Mouse (Mus musculus): Measurements from ENCODE around the gene Kcnn4. TPM values are rescaled to one million over a fixed set of nuclear protein-coding genes. Genes with fewer than 3 reads are reported as not detected.

Gene Kcnn4
- polyA plus RNA-seq, 1 experiment from 2014 or later, result 1.9 TPM

DNA sequence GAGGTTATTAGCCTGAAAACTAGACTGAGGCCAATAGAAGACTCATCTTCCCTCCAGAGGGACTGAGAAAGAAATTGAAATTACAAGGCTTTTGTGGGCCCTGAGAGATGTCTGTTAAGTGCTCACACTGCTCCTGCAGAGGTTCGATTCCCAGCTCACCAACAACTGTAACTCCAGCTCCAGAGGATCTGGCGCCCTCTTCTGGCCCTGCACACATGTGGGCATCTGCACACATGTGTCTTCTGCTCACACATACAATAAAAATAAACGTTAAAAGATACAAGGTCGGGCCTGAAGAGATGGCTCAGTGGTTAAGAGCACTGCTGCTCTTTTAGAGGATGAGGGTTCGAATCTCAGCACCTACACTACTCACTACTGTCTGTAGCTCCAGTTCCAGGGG, 23.6 kb upstream of the Kcnn4 start:
- Histone ChIP-seq H3K4me1 (no peaks in the 10 kb centered on the region), H3K4me3 (no peak overlapping the region), H3K36me3 (no peaks in the 10 kb centered on the region), H3K27ac (no peak overlapping the region), H3K27me3 (no peaks in the 10 kb centered on the region), H3K9ac (no peak overlapping the region), H3K4me2 (no peak overlapping the region), H3K9me3 (no peaks in the 10 kb centered on the region)
- ATAC-seq (ENCODE audit: insufficient number of reproducible peaks, insufficient read depth, low FRiP score, low TSS enrichment, low read depth), result no peak
- 66% methylated on average over 5 of the region's 5 CpGs for WGBS

DNA sequence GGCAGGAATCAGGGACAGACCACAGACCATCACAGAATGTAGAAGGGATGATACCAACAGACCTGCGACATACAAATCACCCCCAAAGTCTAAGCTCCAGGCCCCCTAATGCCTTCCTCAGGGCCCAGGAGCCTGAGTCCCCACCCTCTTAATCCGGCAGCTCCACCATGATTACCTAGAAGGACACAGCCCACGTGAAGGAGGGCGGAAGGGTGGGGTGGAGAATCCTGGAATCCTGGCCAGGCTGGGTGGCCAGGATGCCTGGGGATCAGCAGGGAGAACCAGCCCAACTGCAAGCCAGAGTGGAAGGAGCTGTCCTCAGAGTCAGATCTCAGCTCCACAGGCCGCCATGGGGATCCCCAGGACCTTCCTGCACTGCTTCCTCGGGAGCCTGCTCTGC, 21.2 kb upstream of the Kcnn4 start, which contains the start of gene Lypd5:
Gene Lypd5, plus strand, starts transcription at position 301 of the 400 bp plus-strand sequence.
- Histone ChIP-seq H3K9ac (no peak within 1 kb of the TSS), H3K27me3 (peaks cover 9% of the 10 kb centered on the region; the same call in 1 of the 2 replicates), H3K4me1 (no peaks in the 10 kb centered on the region), H3K9me3 (no peaks in the 10 kb centered on the region), H3K36me3 (no peaks in the 10 kb centered on the region), H3K4me2 (no peak within 1 kb of the TSS), H3K27ac (no peak within 1 kb of the TSS), H3K4me3 (no peak within 1 kb of the TSS)
- no peak for ATAC-seq (ENCODE audit: insufficient number of reproducible peaks, insufficient read depth, low FRiP score, low TSS enrichment, low read depth)
- WGBS, result 43% methylated on average over 6 of the region's 6 CpGs

DNA sequence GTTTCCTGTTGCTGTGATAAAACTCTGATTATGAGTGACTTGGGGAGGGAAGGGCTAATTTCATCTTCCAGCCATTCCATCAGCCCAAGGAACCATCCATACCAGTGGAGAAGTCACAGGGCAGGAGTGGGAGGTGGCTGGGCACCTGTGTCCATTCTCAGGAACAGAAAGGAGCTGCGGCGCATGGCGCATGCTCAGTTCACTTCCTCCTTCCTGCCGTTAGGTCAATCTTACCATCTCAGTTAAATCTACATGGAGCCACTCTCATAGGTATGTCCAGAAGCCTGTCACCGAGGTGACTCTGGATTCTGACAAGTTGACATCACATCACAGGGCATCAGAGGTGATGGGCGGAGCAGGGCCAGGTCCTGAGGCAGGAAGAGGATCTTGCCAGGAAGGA, 14.4 kb upstream of the Kcnn4 start:
- H3K9ac ChIP-seq, result no peak overlapping the region
- no peak overlapping the region for H3K4me2 ChIP-seq
- no peaks in the 10 kb centered on the region for H3K36me3 ChIP-seq
- no peaks in the 10 kb centered on the region for H3K4me1 ChIP-seq
- no peak overlapping the region for H3K4me3 ChIP-seq
- no peak overlapping the region for H3K27ac ChIP-seq
- ATAC-seq (ENCODE audit: insufficient number of reproducible peaks, insufficient read depth, low FRiP score, low TSS enrichment, low read depth), result no peak
- 81% methylated on average over 6 of the region's 6 CpGs for WGBS
- peaks cover 9% of the 10 kb centered on the region; the same call in 1 of the 2 replicates for H3K27me3 ChIP-seq
- peaks cover 4% of the 10 kb centered on the region; the same call in 1 of the 2 replicates for H3K9me3 ChIP-seq

- 76% methylated on average over 10 of the region's 10 CpGs for WGBS
- no peak for ATAC-seq (ENCODE audit: insufficient number of reproducible peaks, insufficient read depth, low FRiP score, low TSS enrichment, low read depth)
These were observed 14.0 kb upstream of the Kcnn4 start for GRCm38 (mm10) chr7:24356081-24356480.

GRCm38 (mm10) chr7:24357899-24358298, 12.2 kb upstream of the Kcnn4 start:
- Histone ChIP-seq H3K27ac (no peak overlapping the region), H3K27me3 (0 out of 2 replicates have a peak, but pooled peaks cover 6% of the 10 kb centered on the region), H3K4me2 (no peak overlapping the region), H3K9me3 (peaks cover 4% of the 10 kb centered on the region; the same call in 1 of the 2 replicates), H3K36me3 (no peaks in the 10 kb centered on the region), H3K4me3 (no peak overlapping the region), H3K9ac (no peak overlapping the region), H3K4me1 (no peaks in the 10 kb centered on the region)
- ATAC-seq (ENCODE audit: insufficient number of reproducible peaks, insufficient read depth, low FRiP score, low TSS enrichment, low read depth), result no peak
- WGBS, result 48% methylated on average over 4 of the region's 4 CpGs

More at GRCm38 (mm10) chr7:24356081-24356480, 14.0 kb upstream of the Kcnn4 start:
- H3K9ac ChIP-seq, result no peak overlapping the region
- no peak overlapping the region for H3K4me2 ChIP-seq
- H3K9me3 ChIP-seq, result peaks cover 4% of the 10 kb centered on the region; the same call in 1 of the 2 replicates
- peaks cover 9% of the 10 kb centered on the region; the same call in 1 of the 2 replicates for H3K27me3 ChIP-seq
- H3K36me3 ChIP-seq, result no peaks in the 10 kb centered on the region
- no peak overlapping the region for H3K27ac ChIP-seq
- no peak overlapping the region for H3K4me3 ChIP-seq
- H3K4me1 ChIP-seq, result no peaks in the 10 kb centered on the region

- no peaks in the 10 kb centered on the region for H3K4me1 ChIP-seq
- no peak overlapping the region for H3K9ac ChIP-seq
- H3K9me3 ChIP-seq, result peaks cover 4% of the 10 kb centered on the region; the same call in 1 of the 2 replicates
- H3K4me3 ChIP-seq, result no peak overlapping the region
- no peaks in the 10 kb centered on the region for H3K36me3 ChIP-seq
- 26% methylated on average over 9 of the region's 9 CpGs for WGBS
- no peak overlapping the region for H3K27ac ChIP-seq
- H3K4me2 ChIP-seq, result no peak overlapping the region
- no peaks in the 10 kb centered on the region for H3K27me3 ChIP-seq
- ATAC-seq (ENCODE audit: insufficient number of reproducible peaks, insufficient read depth, low FRiP score, low TSS enrichment, low read depth), result no peak
These were observed 10.8 kb upstream of the Kcnn4 start for GRCm38 (mm10) chr7:24359269-24359668.

GRCm38 (mm10) chr7:24361001-24361400, 9.1 kb upstream of the Kcnn4 start:
- Histone ChIP-seq H3K9me3 (peaks cover 4% of the 10 kb centered on the region; the same call in 1 of the 2 replicates), H3K36me3 (no peaks in the 10 kb centered on the region), H3K9ac (no peak overlapping the region), H3K27ac (no peak overlapping the region), H3K4me3 (no peak overlapping the region), H3K27me3 (no peaks in the 10 kb centered on the region), H3K4me2 (no peak overlapping the region), H3K4me1 (peaks cover 3% of the 10 kb centered on the region; the same call in 1 of the 2 replicates)
- ATAC-seq (ENCODE audit: insufficient number of reproducible peaks, insufficient read depth, low FRiP score, low TSS enrichment, low read depth), result no peak
- WGBS, result 63% methylated on average over 4 of the region's 4 CpGs

- Histone ChIP-seq H3K4me3 (no peak overlapping the region), H3K9ac (no peak overlapping the region), H3K27ac (no peak overlapping the region), H3K9me3 (no peaks in the 10 kb centered on the region), H3K36me3 (no peaks in the 10 kb centered on the region), H3K27me3 (no peaks in the 10 kb centered on the region), H3K4me1 (peaks cover 3% of the 10 kb centered on the region; the same call in 1 of the 2 replicates), H3K4me2 (no peak overlapping the region)
- WGBS, result 20% methylated on average over 7 of the region's 7 CpGs
- ATAC-seq (ENCODE audit: insufficient number of reproducible peaks, insufficient read depth, low FRiP score, low TSS enrichment, low read depth), result no peak
These were observed 6.8 kb upstream of the Kcnn4 start for GRCm38 (mm10) chr7:24363228-24363627.

DNA sequence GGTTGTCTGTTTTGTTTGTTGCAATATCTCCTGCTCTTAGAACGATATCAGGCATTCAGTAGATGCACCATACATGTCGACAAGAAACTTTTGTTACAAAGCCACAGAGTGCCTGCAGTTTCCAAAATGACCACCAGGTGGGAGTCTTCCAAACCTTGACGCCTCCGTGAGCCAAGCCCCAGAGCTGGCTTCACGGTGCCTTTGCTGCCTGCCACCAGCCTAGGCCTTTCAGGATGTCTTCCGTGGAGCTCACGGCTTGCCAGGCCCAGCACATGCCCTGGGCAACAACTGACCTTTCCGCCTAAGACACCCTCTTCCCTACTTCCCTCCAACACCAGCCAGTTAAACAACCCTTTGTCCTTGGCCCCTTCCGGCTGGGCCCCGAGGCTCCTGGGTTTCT, 5.2 kb upstream of the Kcnn4 start:
- ATAC-seq (ENCODE audit: insufficient number of reproducible peaks, insufficient read depth, low FRiP score, low TSS enrichment, low read depth), result no peak
- H3K9me3 ChIP-seq, result no peaks in the 10 kb centered on the region

GRCm38 (mm10) chr7:24365258-24366014, 4.6 kb upstream of the Kcnn4 start:
- H3K27ac ChIP-seq, result no peak overlapping the region
- H3K4me1 ChIP-seq, result peaks cover 11% of the 10 kb centered on the region
- no peak for ATAC-seq (ENCODE audit: insufficient number of reproducible peaks, insufficient read depth, low FRiP score, low TSS enrichment, low read depth)
- no peaks in the 10 kb centered on the region for H3K9me3 ChIP-seq
- H3K4me3 ChIP-seq, result no peak overlapping the region
- H3K27me3 ChIP-seq, result no peaks in the 10 kb centered on the region
- H3K4me2 ChIP-seq, result no peak overlapping the region
- no peak overlapping the region for H3K9ac ChIP-seq
- no peaks in the 10 kb centered on the region for H3K36me3 ChIP-seq
- WGBS, result 75% methylated on average over 5 of the region's 5 CpGs

More for the DNA sequence above, 5.2 kb upstream of the Kcnn4 start:
- Histone ChIP-seq H3K4me3 (no peak overlapping the region), H3K4me1 (peaks cover 6% of the 10 kb centered on the region; the same call in 1 of the 2 replicates), H3K9ac (no peak overlapping the region), H3K36me3 (no peaks in the 10 kb centered on the region), H3K27ac (no peak overlapping the region), H3K27me3 (no peaks in the 10 kb centered on the region), H3K4me2 (no peak overlapping the region)
- WGBS, result 19% methylated on average over 10 of the region's 10 CpGs

DNA sequence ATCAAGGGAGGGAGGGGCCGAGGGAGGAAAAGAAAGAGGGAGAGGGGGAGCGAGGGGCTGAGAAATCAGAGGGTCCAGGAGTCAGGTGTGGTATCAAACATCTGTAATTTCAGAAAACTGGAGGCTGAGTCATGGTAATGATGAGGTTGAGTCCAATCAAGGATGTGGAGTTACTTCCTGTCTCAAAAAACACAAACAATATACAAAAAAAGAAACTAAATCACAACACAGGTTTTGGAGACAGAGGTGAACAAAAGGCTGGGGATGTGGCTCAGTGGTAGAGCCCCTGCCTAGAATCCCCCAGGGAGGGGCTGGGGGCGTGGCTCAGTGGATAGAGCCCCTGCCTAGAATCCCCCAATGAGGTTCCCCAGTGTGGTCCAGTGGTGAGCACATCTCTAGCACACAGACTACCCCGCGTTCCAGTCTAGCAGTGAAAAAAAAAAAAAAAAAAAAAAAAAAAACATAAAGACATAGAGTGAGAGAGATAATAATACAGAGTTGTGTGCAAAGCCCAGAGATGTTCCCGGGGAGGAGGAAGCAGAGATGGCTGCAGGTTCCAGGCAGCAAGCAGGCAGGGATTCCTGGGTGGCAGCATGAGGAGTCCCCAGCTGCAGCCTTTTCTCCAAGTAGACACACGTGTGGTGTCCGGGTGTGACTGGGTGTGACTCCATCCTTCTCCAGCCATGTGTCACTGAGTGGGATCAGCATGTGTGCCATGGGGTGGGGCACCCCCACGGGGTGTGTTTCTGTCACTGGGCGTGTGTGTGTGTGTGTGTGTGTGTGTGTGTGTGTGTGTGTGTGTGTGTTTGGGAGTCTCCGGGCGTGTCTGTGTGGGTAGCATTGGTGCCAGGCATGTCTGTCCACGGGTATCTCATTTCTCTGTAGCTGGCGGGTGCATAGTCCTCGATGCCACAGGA, 3.1 kb upstream of the Kcnn4 start:
- Histone ChIP-seq H3K27ac (no peak overlapping the region), H3K36me3 (no peaks in the 10 kb centered on the region), H3K4me2 (no peak overlapping the region), H3K9me3 (no peaks in the 10 kb centered on the region), H3K27me3 (no peaks in the 10 kb centered on the region), H3K4me3 (no peak overlapping the region), H3K9ac (no peak overlapping the region), H3K4me1 (peaks cover 12% of the 10 kb centered on the region)
- no peak for ATAC-seq (ENCODE audit: insufficient number of reproducible peaks, insufficient read depth, low FRiP score, low TSS enrichment, low read depth)
- 72% methylated on average over 15 of the region's 15 CpGs for WGBS

All from embryonic facial prominence, embryonic 13.5 days (tissue).